Mouse (Mus musculus) layer of hippocampus, adult 2 months (tissue): ENCODE measurements at regions not wholly inside any gene's neighbourhood (a gene's known extent, or its start where the extent isn't known, plus 50 kb on each side); places are given as distances from the start of the nearest gene placed in this dataset.

Experiments
- DNase-seq, 2 experiments: peaks; one replicate each; pipeline ENCODE4 v3.0.0; 2022; ENCODE audit warnings: low spot score in 2 of 2
- H3K27ac ChIP-seq: fragments of 200-600 bp; 2 replicates; pipeline ENCODE4 v1.8.1; 2022
- H3K4me3 ChIP-seq: fragments of 200-600 bp; 2 replicates; pipeline ENCODE4 v1.8.1; 2022; ENCODE audit warnings: mild to moderate bottlenecking
- CTCF ChIP-seq: fragments of 200-600 bp; conservative IDR thresholded peaks from 2 replicates; pipeline ENCODE4 v1.8.1; 2022; ENCODE audit warnings: antibody characterized with exemption, mild to moderate bottlenecking, moderate library complexity

- no peak for TF ChIP-seq CTCF
- no peak overlapping the region for H3K4me3 ChIP-seq
- no peak overlapping the region for H3K27ac ChIP-seq
- DNase-seq, result no peak
These were observed 111.0 kb downstream of the Slc38a4 start for GRCm38 (mm10) chr15:96944741-96945140.

GRCm38 (mm10) chr15:96942651-96943050, 113.1 kb downstream of the Slc38a4 start:
- Histone ChIP-seq H3K27ac (no peak overlapping the region), H3K4me3 (no peak overlapping the region)
- no peak for DNase-seq
- peak; percentile 39 for TF ChIP-seq CTCF

- DNase-seq, result no peak
- Histone ChIP-seq H3K27ac (no peak overlapping the region), H3K4me3 (no peak overlapping the region)
- TF ChIP-seq CTCF, result no peak
These were observed 117.3 kb downstream of the Slc38a4 start for GRCm38 (mm10) chr15:96938406-96938805.

- no peak for TF ChIP-seq CTCF
- no peak overlapping the region for H3K27ac ChIP-seq
- H3K4me3 ChIP-seq, result no peak overlapping the region
These were observed 118.1 kb downstream of the Slc38a4 start for GRCm38 (mm10) chr15:96937623-96938022.

GRCm38 (mm10) chr15:96936705-96937346, 118.9 kb downstream of the Slc38a4 start:
- DNase-seq, result peak; percentile 90 to 94
- H3K4me3 ChIP-seq, result peak overlapping the region; percentile 40
- TF ChIP-seq CTCF, result peak; percentile 98
- peak overlapping the region; percentile 48; the same call in 1 of the 2 replicates for H3K27ac ChIP-seq

More at GRCm38 (mm10) chr15:96937623-96938022, 118.1 kb downstream of the Slc38a4 start:
- no peak for DNase-seq

GRCm38 (mm10) chr15:96936216-96936615, 119.5 kb downstream of the Slc38a4 start:
- H3K4me3 ChIP-seq, result peak overlapping the region; percentile 40
- no peak for DNase-seq
- TF ChIP-seq CTCF, result no peak
- peak overlapping the region; percentile 48; the same call in 1 of the 2 replicates for H3K27ac ChIP-seq

GRCm38 (mm10) chr15:96933451-96933850, 122.3 kb downstream of the Slc38a4 start:
- Histone ChIP-seq H3K4me3 (no peak overlapping the region), H3K27ac (peak overlapping the region; percentile 63)
- no peak for TF ChIP-seq CTCF
- DNase-seq, result peak; percentile 41 to 69

GRCm38 (mm10) chr15:96930531-96930930, 125.2 kb downstream of the Slc38a4 start:
- DNase-seq, result no peak
- no peak overlapping the region for H3K4me3 ChIP-seq
- no peak for TF ChIP-seq CTCF
- H3K27ac ChIP-seq, result no peak overlapping the region

- H3K4me3 ChIP-seq, result no peak overlapping the region
- H3K27ac ChIP-seq, result no peak overlapping the region
- DNase-seq, result no peak
- no peak for TF ChIP-seq CTCF
These were observed 126.0 kb downstream of the Slc38a4 start for GRCm38 (mm10) chr15:96929788-96930187.

GRCm38 (mm10) chr15:96928692-96929091, 127.1 kb downstream of the Slc38a4 start:
- TF ChIP-seq CTCF, result no peak
- H3K27ac ChIP-seq, result no peak overlapping the region
- no peak overlapping the region for H3K4me3 ChIP-seq
- no peak for DNase-seq

GRCm38 (mm10) chr15:96927674-96928073, 128.1 kb downstream of the Slc38a4 start:
- no peak for TF ChIP-seq CTCF
- no peak for DNase-seq
- Histone ChIP-seq H3K27ac (peak overlapping the region; percentile 20; the same call in 1 of the 2 replicates), H3K4me3 (no peak overlapping the region)

GRCm38 (mm10) chr15:96926660-96927059, 129.1 kb downstream of the Slc38a4 start:
- no peak for TF ChIP-seq CTCF
- peak overlapping the region; percentile 20; the same call in 1 of the 2 replicates for H3K27ac ChIP-seq
- no peak overlapping the region for H3K4me3 ChIP-seq
- DNase-seq, result no peak

GRCm38 (mm10) chr15:96916586-96916985, 139.2 kb downstream of the Slc38a4 start:
- TF ChIP-seq CTCF, result no peak
- no peak for DNase-seq
- Histone ChIP-seq H3K27ac (no peak overlapping the region), H3K4me3 (no peak overlapping the region)

- no peak overlapping the region for H3K27ac ChIP-seq
- no peak for TF ChIP-seq CTCF
- no peak overlapping the region for H3K4me3 ChIP-seq
- no peak for DNase-seq
These were observed 140.2 kb downstream of the Slc38a4 start for GRCm38 (mm10) chr15:96915544-96915943.

GRCm38 (mm10) chr15:96914988-96915387, 140.8 kb downstream of the Slc38a4 start:
- DNase-seq, result no peak
- no peak overlapping the region for H3K4me3 ChIP-seq
- no peak for TF ChIP-seq CTCF
- no peak overlapping the region for H3K27ac ChIP-seq
